Mouse (Mus musculus) stomach, postnatal 0 days (tissue): ENCODE results near the gene Meig1.
"Not testable (repeated sequence)": the region's sequence is repeated elsewhere in the genome, so short reads cannot be mapped to it uniquely, and the experiment has no call there.

Experiments
- CTCF ChIP-seq: IDR thresholded peaks from 2 replicates; pipeline ENCODE4 v1.5.1; 2016; ENCODE audit warnings: antibody characterized with exemption, low read depth, mild to moderate bottlenecking, moderate library complexity
- EP300 ChIP-seq: optimal IDR thresholded peaks from 2 replicates; pipeline ENCODE3; 2016; ENCODE audit warnings: antibody characterized with exemption

- not testable (repeated sequence) for TF ChIP-seq CTCF, EP300
These were observed 25.3 kb downstream of the Meig1 start, which contains the start of gene Olah for GRCm38 (mm10) chr2:3397110-3397509.
